Mouse (Mus musculus) cerebellum, adult 11 months (tissue): ENCODE measurements at regions not wholly inside any gene's neighbourhood (a gene's known extent, or its start where the extent isn't known, plus 50 kb on each side); places are given as distances from the start of the nearest gene placed in this dataset.

Experiments
- DNase-seq: peaks from one replicate; pipeline ENCODE4 v3.0.0; 2022

DNA sequence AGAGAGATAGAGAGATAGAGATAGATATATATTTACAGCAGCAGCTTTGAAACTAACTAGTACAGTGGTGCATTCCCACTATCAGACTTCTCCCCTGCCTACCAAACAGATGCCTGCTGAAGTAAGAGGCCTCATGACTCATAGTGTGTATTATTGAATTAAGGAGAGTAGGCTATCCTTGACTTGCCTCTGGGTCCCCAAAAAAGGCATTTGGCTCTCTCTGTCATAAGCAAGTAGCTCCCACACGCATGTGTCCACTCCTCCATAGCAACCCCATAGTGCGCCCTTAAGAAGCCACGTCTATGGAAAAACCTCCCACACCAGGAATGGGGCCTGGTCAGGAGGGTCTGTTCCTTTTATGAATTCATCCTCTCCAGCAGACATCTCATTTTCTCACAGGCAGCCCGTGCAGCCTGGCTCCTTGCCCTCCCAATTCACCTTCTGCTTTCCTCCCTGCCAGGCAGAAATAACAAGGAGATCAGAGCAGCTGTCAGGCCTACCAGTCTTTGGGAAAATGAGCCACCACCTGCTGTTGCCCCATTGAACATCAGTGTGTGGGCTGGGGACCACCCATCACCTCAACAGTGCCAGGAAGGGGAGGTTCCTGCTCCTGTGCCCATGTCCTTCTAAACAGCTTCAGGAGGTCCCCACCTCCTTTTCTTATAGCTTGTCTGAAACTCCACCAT lies 208.5 kb upstream of the Mocs1 start:
- no peak for DNase-seq

DNA sequence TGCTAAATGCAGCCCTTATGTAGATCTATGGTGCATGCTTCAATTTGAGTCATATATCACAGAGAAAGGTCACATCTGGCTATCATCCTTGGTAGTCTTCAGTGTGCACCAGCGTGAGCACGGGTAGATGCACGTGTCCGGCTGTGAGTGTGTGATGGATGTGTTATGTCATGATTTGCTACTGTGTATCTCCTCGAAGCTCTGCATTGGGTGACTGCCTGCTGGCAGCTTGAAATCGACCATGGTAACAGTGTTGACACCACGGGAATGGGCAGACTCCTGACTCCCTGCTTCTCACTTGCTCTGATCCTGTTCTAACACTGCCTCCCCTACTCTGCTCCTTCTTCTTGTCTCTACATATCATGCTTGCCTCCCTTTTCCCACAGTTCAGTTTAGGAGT lies 204.9 kb upstream of the Mocs1 start:
- no peak for DNase-seq

DNA sequence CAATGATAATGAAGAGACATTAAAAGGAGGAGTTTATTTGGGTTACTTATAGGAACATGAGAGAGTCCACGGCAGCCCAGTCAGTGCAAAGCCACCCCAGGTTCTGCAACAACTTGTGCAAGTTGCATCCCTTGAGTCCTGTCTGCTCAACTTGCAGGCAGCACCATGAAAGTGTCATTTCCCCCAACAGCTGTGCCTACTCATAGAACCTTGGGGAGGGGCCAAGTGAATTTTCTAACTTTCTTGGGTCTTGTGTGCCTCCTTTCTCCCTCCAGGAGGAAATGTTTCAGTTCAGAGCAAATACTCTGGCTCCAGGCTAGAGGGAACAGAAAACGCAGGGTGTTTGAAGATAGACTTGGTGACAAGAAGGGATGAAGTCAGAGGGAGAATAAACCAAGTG lies 204.5 kb upstream of the Mocs1 start:
- no peak for DNase-seq

DNA sequence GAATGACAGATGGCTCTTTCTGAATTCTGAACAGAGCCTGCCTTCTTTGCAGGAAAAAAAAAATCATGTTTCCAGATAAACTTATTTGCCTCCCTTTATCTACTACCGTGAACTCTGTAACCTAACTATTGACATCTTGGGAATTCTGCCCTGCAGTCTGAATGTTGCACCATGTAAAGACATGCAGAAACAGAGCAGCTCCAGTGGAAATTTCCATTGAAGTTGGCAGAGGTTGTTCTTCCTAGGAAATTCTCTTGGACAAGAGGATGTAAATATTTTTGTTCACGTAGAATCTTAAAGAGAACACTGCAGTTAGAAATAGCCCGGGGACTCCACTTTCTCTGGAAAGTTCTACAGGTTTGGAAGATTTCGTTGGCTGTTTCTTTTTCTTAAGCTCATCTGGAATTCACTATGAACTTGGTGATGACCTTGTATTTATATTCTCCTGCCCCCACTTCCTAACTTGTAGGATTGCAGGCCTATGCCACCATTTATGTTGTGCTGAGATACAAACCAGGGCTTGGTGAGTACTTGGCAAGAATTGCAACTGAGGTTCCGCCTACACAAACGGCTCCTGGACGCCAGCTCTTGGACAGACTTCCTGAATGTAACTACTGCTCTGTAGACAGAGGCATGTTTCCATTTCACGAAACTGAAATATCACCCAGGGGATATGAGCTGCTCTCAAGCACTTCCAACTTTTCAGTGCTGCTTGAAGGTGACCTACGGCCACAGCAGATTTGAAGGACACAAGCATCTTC lies 202.7 kb upstream of the Mocs1 start:
- no peak for DNase-seq

DNA sequence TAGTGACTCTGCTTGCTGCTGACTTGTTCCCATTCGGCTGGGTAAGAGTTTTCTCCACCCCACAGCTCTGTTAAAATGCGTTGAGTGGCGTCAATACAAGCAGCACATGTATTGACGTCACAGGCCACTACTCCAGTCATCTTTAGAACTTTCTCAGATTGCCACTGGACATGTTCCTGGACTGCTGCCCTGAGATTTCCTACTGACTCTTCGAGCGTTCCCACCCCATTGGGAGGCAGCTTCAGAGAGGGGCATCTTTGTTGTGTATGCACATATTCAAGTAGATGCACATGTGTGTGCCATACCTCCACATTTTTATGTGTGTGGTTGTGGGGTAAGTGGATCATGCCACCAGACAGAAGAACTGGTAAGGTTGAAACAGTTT lies 202.2 kb upstream of the Mocs1 start:
- DNase-seq: no peak

DNA sequence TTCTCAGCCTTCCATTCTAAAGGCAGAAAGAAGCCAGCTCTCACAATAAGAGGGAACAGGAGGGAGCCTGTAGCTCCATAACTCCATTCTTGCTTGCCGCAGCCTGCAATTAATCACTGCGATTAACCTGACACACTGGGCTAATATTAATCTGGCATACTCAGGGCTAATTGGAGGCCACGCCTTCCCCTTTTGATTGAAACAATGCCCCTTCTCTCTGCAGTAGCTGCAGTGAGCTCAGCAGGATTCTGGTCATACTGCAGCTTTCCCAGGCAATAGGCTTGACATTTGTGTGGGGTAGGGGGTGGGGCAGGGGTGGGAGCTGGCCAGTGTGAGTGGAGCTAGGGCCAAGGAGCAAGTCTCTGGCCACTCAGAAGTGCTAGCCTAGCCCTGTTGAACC lies 196.9 kb upstream of the Mocs1 start:
- DNase-seq: no peak

DNA sequence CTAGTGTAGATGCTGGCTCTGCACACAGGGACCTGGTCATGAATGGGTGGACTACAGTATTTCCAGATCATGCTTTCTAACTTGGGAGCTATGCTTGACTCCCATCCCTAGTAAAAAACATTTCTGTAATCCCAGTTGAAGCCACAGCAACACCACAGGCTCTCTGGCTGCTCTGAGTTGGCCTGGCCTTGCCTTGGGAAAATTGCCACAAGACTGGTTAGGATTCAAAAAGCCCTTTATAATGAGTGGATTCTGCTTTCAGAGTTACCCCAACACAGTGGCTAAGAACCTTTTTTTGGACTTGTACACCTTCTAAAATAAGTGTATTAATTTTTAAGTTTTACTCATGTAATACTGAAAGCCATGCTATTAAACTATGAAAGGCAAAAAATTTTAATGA lies 188.1 kb upstream of the Mocs1 start:
- DNase-seq: no peak

DNA sequence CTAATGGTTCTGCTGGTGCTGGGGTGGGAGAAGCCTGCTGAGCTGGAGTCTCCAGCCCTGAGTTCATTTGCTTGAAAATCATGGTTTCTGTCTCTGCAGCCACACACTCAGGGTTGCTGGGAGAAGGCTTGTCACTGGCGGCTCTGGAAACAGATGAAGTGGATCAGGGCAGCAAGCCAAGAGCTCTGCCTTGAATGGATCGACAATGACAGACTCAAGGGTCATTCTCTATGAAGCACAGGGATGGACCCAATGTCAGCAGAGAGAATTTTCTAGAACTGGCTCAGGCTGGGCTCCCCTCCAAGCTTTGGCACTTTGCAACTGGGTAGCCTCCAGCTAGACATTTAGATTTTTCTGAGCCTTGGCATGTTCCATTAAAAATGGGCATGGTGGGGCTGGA lies 184.7 kb upstream of the Mocs1 start:
- DNase-seq: peak; percentile 16

DNA sequence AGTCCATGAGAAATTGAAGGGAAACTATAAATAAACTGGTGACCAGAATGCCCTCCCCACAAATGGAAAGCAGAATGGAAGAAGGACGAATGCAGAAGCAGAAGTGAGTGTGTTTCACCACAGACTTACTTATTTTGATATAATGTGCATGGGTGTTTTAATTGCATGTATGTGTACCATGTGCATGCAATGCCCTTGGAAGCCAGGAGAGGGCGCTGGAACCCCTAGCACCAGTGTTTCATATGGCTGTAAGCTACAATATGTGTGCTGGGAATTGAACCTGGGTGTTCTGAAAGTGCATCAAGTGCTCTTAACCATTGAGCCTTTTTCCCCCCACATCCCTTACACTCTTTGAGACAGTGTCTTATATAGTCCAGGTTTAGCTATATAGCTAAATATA lies 183.1 kb upstream of the Mocs1 start:
- no peak for DNase-seq

DNA sequence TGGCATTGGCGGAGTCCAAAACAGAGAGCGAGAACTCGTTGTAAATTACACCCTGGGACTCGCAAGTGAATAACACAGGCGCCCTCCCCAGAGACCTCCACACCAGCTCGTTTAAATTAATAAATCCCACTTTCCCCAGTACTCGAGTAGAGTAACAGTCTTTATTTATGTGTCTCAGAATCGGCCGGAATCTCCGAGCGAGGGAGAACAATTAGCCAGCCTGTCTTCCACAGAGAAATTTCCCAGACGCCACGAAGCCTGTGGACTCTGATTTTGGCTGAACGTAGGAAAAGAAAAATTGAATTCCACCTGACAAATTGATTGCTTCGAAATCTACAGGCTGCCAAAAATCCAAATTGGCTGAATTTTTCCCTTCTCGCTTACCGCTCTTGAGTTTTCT lies 180.9 kb upstream of the Mocs1 start:
- DNase-seq: no peak

DNA sequence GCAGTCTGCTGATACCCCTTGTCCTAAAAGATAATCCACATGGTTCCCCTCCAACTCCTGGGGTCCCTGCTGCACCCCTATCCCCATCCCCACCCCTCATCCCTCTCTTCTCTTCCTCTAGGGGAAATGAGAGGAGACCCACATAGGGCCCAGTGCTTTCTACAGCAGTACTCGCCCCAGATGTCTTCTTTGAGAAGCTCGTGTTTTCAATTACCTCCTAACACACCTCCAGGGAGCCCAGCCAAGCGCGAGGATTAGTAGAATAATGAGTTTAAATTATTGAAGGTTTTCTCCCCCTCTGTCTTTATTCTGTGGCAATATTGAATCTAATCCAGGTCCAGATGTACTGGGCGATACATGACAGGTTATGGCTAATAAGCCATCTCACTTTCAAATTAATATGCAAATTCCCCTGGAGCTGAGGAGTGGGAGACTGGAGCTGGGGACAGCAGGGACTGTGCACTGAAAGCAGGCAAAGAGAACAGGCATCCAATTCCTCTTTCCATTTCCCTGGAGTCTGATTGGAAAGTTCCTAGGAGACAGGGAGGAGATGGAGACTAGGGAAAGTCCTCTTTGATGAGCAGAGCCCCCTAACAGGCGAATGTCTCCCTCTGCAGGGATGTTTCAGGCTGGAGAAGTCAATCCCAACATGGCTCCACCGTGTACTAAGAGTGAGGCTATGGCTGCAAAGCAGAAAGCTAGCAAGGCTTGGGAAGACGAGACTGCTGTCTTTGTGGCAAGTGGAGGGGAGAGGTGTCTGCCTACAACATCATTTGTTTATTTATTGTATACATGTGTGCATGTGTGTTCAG lies 177.2 kb upstream of the Mocs1 start:
- DNase-seq: no peak

DNA sequence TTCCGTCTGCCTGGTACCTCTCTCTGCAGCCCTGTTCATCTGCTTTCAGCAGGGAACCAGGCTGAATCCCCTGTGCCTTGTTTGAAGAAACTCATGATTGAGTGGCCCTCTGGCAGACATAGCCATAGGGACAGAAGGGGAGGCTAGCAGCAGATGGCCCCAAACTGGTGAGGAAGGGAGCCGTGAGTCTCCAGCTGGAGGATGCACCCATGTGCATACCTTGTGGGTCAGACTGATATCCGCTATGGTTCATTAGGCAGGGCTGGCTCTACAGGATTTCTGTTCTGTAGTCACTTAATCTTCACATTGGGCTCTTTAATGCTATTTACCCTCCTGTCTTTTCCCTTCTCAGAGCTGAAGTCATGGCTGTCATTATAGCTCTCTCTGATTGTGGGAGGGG lies 175.9 kb upstream of the Mocs1 start:
- DNase-seq: no peak

DNA sequence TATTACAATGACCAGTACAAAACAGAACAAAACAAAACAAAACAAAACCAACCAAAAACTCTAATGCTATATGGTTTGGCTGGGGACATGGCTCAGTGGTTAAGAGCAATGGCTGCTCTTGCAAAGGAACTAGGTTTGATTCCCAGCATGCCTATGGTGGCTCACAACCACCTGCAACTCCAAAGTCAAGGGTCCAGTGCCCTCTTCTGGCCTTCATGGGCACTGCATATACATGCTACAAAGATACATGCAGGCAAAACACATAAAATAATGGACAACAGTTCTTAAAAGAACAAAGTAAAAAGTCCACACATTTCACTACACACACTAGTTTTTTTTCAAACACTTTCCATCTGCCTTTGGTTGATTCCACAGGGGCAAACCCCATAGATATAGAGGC lies 169.7 kb upstream of the Mocs1 start:
- DNase-seq: no peak

DNA sequence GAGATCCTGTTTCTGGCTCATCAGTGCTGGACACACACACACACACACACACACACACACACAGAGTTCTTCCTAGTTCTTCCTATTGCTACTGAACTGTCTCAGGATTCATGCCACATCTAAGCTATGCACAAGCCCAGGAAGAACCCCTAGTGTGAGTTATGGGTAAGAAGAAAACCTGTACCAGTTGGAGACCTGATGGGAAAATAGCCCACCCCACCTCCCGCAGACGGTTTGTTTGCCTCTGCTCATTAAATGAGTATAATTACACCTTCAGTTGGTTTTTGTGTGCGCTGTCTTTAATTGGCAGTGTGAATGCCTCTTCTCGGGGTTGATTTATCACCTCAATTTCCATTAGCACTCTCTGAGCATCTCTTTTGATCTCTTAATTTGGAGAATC lies 165.8 kb upstream of the Mocs1 start:
- DNase-seq: no peak

DNA sequence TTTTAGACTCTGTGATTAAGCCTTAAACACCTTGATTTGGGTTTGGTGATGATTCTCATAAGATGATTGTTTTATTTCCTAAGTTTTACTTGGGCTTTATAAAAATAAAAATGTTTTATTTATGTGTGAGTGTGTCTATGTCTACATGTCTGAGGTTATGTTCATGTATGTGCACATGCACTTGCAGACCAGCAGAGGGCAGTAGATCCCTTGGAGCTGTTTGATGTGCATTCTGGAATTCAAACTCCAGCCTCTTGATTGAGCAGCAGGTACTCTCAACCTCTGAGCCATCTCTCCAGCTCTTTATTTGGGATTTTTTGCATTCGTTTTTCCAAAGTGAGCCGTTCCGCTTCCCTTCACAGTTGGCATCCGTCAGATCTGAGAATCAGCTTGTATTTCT lies 161.8 kb upstream of the Mocs1 start:
- no peak for DNase-seq

DNA sequence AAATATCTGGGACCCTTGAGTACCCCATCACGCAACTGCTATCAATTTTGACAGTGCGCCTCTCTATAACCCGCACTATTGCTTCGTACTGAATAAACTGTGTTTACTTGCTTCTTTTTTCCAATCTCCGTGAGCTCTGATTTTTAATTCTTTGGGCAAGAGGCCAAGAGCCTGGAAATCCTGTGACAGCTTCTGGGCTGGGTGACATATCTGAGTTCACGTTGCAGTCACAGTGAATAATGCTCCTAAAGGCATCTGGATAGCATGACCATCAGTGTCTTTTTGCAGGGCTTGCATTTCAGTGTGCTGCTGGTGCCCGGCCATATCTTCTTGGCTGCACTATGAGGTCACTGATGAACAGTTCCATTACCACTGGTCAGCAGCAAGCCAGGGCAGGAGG lies 158.2 kb upstream of the Mocs1 start:
- DNase-seq: no peak

DNA sequence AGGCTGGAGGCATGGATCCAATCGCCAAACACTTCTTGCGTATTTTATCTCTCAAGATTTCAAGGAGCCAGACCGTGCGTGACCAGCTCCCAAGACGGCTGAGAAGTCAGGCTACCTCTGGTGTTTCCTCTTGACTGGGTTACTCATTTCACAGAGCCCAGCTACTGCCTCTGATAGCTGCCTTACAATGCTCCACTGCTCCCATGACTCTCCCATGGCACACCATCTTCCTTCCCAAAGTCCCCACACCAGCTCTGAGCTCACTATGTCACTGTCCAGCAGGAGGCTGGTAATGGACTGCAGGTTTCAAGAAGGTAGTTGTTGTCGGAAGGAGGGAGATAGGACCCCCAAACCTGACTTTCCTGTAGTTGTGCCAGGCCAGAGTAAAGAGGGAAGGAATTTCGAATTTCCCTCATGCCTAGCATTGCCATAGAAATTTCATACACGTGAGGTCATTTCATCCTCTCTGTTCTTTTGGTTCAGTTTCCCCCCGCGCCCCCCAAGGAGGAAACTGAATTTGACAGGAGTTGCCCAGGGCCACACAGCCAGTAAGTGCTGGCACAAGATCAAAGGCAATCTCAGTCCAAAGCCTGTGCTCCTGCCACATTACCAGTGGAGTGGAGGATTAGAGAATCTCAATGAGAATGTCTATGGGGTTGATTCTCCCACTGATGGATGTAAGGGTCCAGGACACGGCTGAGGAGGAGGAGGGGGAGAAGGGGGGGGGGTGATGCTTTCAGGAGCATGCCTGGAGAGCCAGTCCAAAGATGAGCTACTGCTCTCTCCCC lies 155.3 kb upstream of the Mocs1 start:
- DNase-seq: no peak

DNA sequence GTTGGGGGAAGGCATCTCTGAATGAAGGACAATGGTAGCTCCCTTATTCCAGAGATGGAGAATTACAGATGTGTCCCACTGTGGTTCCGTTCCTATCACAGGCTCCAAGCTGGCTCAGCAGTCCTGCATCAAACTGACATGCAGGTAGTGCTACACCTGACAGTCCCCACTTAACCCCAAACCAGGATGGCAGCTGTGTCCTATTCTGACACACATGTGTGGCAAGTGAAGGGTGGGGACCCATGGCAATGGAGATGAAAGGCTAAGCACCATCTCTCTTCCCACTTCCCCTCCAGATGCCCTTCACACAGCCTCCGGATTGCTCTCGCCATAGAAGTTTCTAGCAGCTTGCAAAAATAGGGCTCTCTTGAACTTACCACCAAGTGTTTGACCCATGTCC lies 153.2 kb upstream of the Mocs1 start:
- no peak for DNase-seq

DNA sequence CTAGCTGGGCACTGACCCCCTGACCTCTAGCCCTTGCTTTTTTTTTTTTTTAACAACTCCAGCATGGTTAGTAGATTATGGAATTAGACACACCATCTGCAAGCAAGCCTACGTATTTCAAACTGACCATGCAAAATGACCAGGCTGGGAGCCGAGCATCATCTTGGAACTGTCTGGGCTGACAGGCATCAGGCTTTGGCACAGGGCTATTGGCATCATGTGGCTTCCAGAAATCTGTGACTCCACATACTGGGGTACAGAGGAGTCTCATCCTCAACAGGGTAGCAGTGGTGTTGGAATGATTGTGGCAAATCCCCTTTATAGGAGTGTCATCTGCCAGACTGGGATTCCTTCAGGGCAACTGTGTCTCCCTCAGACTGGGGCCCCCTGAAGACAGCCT lies 152.7 kb upstream of the Mocs1 start:
- DNase-seq: no peak

DNA sequence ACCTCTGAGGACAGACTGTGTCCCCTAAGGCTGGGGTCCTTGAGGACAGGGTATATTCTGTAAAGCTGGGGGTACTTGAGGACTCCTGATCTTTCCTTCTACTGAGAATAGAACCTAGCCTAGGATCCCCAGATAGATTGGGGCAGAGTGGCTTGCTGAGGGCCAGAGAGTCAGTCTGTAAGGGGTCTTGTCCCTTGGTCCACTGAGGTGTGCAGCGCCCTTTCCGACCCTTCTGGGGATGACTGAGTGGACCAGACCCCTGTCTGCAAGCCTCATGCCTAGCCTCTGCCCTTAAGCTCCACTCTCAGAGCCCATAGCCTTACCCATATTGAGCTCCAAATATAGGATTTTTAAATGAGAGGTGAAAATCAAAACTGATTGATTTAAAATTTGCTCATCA lies 152.2 kb upstream of the Mocs1 start:
- no peak for DNase-seq

DNA sequence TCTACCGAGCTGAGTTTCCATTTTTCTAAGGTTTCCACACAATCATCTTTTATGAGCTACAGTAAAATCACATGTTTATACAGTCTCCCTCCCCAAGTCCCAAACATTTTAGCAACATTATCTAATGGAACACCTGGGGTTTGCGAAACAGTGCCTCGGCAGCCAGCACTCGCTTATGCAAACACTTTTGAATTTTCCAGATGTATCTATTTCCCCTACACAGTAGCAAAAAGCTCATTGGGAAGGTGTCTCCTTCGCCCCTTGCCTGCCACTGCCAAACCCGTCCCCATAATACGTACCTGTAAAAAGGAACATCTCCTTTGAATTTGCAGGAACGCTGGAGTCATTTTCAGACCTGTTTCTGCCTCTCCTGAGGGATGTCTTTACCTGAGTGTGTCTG lies 149.6 kb upstream of the Mocs1 start:
- no peak for DNase-seq

DNA sequence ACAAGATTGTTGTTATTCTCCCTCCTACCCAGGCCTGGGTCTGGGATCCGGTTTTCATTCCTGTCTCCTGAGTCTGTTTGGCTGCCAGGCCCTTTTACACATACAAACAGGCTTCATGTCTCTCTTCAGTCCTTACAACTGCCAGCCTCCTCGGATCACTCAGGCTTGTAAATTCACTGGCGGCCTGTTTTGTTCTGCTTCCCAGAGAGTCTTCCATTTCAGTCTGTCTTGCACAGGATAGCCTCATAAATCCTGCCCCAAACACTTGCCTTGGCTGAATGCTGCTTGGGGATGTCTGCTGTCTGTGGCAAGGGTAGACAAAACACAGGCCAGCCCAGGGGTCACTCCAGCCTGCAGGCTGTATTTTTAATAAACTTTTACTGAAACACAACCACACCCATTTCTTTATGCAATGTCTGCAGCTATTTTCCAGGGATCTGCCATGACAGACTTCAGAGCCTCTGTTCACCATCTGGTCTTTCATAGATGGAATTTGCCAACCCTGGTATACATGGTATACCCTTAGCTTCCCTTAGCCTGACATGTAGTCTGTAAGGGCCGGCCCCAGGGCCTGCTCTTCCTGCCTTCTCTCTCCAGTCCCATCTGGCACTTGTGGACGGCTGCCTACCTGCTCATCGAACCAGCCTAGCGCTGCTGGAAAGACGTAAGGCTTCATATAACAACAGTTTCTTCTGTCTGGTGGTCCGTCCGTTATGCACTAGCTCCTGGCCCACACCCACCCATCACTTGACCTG lies 149.0 kb upstream of the Mocs1 start:
- DNase-seq: no peak

DNA sequence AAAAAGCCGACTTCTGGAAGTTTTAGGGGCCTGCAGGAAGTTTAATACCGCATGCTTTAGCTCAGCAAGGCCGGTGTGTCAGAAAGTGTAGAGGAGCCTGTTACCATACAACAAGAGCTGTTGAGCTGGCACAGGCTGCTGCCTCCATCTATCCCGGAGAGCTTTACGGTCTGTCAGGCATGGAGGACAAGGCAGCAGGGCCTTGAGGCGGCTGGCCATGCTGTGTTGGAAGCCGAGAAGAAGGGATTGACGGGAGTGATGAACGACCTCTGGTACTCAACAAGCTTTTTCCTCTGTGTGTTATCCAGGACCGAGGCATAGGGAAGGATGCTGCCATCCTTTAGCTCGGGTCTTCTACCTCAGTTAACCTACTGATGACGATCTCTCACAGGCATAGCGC lies 146.8 kb upstream of the Mocs1 start:
- no peak for DNase-seq
